Mouse (Mus musculus): Measurements from ENCODE around the gene Garnl3.

DNA sequence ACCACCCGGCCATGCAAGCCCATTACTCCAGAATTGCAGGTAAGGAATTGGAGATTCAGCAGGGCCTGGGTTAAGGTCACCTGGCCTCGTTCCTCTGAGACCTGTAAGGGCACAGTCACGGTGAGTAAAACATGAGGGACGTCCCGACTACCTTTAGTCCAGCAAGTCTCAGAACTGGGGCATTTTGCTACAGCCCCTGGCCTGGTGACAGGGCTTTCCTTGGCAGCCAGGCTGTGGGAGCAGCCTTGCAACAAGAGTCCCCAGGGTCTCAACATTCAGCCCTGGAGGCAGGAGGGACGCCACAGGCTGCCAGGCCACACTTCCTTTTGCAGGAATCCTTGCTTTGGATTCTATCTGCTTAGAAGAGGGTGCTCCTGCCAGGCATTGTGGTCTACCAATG lies 88.7 kb downstream of the Garnl3 start:
- TF ChIP-seq POLR2A (IDR thresholded peaks at IDR 0.05; ENCODE audit: borderline replicate concordance, control insufficient read depth, low read depth, low read length) (no peak), CTCF (IDR thresholded peaks at IDR 0.05; ENCODE audit: control insufficient read depth, insufficient read depth, low read length) (no peak)
